Mouse (Mus musculus) brain, embryonic 14.5 days (tissue): Measurements from ENCODE around the gene Cnbp.

Experiments
- CTCF ChIP-seq: fragments of 200-500 bp; IDR thresholded peaks from 2 replicates; pipeline ENCODE4 v1.5.1; 2012; ENCODE audit warnings: inconsistent platforms, mild to moderate bottlenecking, moderate library complexity, borderline replicate concordance; ENCODE audit not compliant: insufficient read depth, insufficient read length; ENCODE audit errors: extremely low read depth
- POLR2A ChIP-seq: fragments of 200-500 bp; IDR thresholded peaks from 2 replicates; pipeline ENCODE4 v1.6.1; 2012; ENCODE audit warnings: mild to moderate bottlenecking, inconsistent platforms, borderline replicate concordance; ENCODE audit not compliant: poor library complexity, insufficient read depth, insufficient read length, severe bottlenecking; ENCODE audit errors: extremely low read depth

DNA sequence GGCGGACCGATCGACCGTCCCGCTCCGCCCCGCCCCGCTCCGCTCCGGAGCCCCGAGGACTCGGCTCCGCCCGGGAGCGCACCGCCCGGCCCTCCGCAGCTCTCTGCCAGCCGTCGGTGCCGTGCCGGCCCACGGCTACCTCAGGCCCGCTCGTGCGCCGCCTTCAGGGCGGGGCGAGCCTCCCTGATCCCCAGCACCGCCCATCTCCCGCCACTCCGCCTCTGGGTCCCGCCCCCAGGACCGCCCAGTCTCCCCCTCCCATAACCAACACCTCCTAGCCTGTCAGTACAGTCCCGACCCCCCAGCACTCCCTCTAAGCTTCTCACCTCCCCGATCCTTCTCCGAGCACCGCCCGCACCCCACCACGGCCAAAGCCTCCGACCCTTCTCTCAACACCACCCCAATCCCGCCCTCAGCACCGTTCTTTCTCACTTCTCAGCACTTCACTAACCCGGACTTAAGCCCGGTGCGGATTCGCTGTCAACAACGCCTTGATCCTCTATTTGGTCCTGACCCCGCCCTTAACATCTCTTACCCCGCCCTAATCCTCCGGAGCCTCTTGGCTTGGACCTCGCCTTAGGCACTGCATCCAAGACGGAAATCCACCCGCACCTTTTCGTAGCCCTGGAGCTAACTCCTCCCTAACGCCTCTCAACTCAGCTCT, 39.1 kb downstream of the Cnbp start, which contains the start of gene Rab43:
- peak; percentile 88 for TF ChIP-seq POLR2A
- TF ChIP-seq CTCF, result no peak; the same call in 1 of the 2 replicates
